Mouse (Mus musculus) heart, embryonic 15.5 days (tissue): ENCODE results near the gene Cfp. TPM values are rescaled to one million over a fixed set of nuclear protein-coding genes. Genes with fewer than 3 reads are reported as not detected.

Experiments used
- ATAC-seq: fragments of 200-750 bp; cut with Nextera tagmentation; replicated peaks from 2 replicates; pipeline ENCODE4 v1.8.0; 2017; ENCODE audit warnings: low read depth, moderate TSS enrichment; ENCODE audit not compliant: insufficient number of reproducible peaks, insufficient read depth, low FRiP score
- H3K27ac ChIP-seq: fragments of 300-500 bp; sonication (generic); 2 replicates; pipeline ENCODE4 v1.5.1; 2015; ENCODE audit warnings: mild to moderate bottlenecking, inconsistent platforms
- H3K27me3 ChIP-seq: fragments of 300-500 bp; sonication (generic); 2 replicates; pipeline ENCODE4 v1.6.1; 2015; ENCODE audit warnings: inconsistent platforms
- H3K36me3 ChIP-seq: fragments of 300-500 bp; sonication (generic); 2 replicates; pipeline ENCODE4 v1.6.1; 2015; ENCODE audit warnings: mild to moderate bottlenecking, inconsistent platforms
- H3K4me1 ChIP-seq: fragments of 300-500 bp; sonication (generic); replicated peaks from 2 replicates; pipeline ENCODE4 v1.6.1; 2015; ENCODE audit warnings: inconsistent platforms
- H3K4me2 ChIP-seq: fragments of 300-500 bp; sonication (generic); 2 replicates; pipeline ENCODE4 v1.6.1; 2015; ENCODE audit warnings: inconsistent platforms, mild to moderate bottlenecking, moderate library complexity
- H3K4me3 ChIP-seq: fragments of 300-500 bp; sonication (generic); 2 replicates; pipeline ENCODE4 v1.5.1; 2015; ENCODE audit warnings: mild to moderate bottlenecking, inconsistent platforms
- H3K9ac ChIP-seq: fragments of 300-500 bp; sonication (generic); 2 replicates; pipeline ENCODE4 v1.6.1; 2015; ENCODE audit warnings: mild to moderate bottlenecking, inconsistent platforms
- H3K9me3 ChIP-seq: fragments of 300-500 bp; sonication (generic); replicated peaks from 2 replicates; pipeline ENCODE4 v1.6.1; 2016; ENCODE audit warnings: inconsistent platforms
- WGBS: fragments of 180-500 bp; shearing (Covaris S2); methylation state at CpG from one replicate; pipeline ENCODE4 v1.1.7; 2015; ENCODE audit warnings: mixed read lengths; 5-methylcytosine and 5-hydroxymethylcytosine counted together
- polyA plus RNA-seq: library from polyadenylated mRNA; unstranded; fragments of >200 nt; fragmentation: Nextera tagmentation; extraction: Ambion mirVana; gene quantifications from 2 replicates; pipeline ENCODE4 v1.2.1, GENCODE M21; 2015

Cfp gene
- polyA plus RNA-seq, 1 experiment from 2014 or later, result 3.1 TPM

- Histone ChIP-seq H3K4me1 (0 out of 2 replicates have a peak, but pooled peaks cover 6% of the 10 kb centered on the region), H3K4me3 (peak overlapping the region; percentile 46), H3K9me3 (no peaks in the 10 kb centered on the region), H3K4me2 (peak overlapping the region; percentile 80), H3K9ac (peak overlapping the region; percentile 25; the same call in 1 of the 2 replicates), H3K27me3 (peaks cover 8% of the 10 kb centered on the region; the same call in 1 of the 2 replicates), H3K36me3 (no peaks in the 10 kb centered on the region), H3K27ac (no peak overlapping the region)
- peak; percentile 14; the same call in 1 of the 2 replicates for ATAC-seq
- WGBS, result 10% methylated on average over 49 of the region's 49 CpGs
Observed at GRCm38 (mm10) chrX:20920249-20920843, 11.0 kb downstream of the Cfp start.

- Histone ChIP-seq H3K4me1 (no peaks in the 10 kb centered on the region), H3K36me3 (no peaks in the 10 kb centered on the region), H3K27ac (no peak overlapping the region), H3K9ac (no peak overlapping the region), H3K4me3 (no peak overlapping the region), H3K4me2 (no peak overlapping the region), H3K27me3 (0 out of 2 replicates have a peak, but pooled peaks cover 3% of the 10 kb centered on the region), H3K9me3 (no peaks in the 10 kb centered on the region)
- no peak for ATAC-seq
Observed at GRCm38 (mm10) chrX:20915075-20915474, 16.3 kb downstream of the Cfp start.

- H3K9me3 ChIP-seq, result no peaks in the 10 kb centered on the region
- no peaks in the 10 kb centered on the region for H3K27me3 ChIP-seq
- H3K4me3 ChIP-seq, result no peak overlapping the region
- 69% methylated on average over 6 of the region's 6 CpGs for WGBS
- no peak overlapping the region for H3K4me2 ChIP-seq
- ATAC-seq, result no peak
- no peaks in the 10 kb centered on the region for H3K36me3 ChIP-seq
- H3K4me1 ChIP-seq, result no peaks in the 10 kb centered on the region
- H3K27ac ChIP-seq, result no peak overlapping the region
- no peak overlapping the region for H3K9ac ChIP-seq
Observed at GRCm38 (mm10) chrX:20913726-20914125, 17.6 kb downstream of the Cfp start.

GRCm38 (mm10) chrX:20910074-20910473 lies 21.3 kb downstream of the Cfp start:
- Histone ChIP-seq H3K4me2 (no peak overlapping the region), H3K27me3 (no peaks in the 10 kb centered on the region), H3K36me3 (no peaks in the 10 kb centered on the region), H3K27ac (no peak overlapping the region), H3K9me3 (no peaks in the 10 kb centered on the region), H3K4me1 (no peaks in the 10 kb centered on the region), H3K4me3 (no peak overlapping the region), H3K9ac (no peak overlapping the region)
- ATAC-seq, result no peak
- WGBS, result 30% methylated on average over 3 of the region's 3 CpGs

Other genes with a start within 250 kb of the Cfp start
- gene Cdk16, start 243.6 kb downstream of the Cfp start, polyA plus RNA-seq, result 107 and 136 TPM in 2 replicates
- gene Usp11, start 227.6 kb downstream of the Cfp start, polyA plus RNA-seq, result 27.4 and 35.5 TPM in 2 replicates
- 90.0 and 103 TPM in 2 replicates for gene Araf, start 133.7 kb downstream of the Cfp start, polyA plus RNA-seq
- gene Timp1, start 61.4 kb downstream of the Cfp start, polyA plus RNA-seq, result 25.2 and 25.6 TPM in 2 replicates
- gene Syn1, start 10.6 kb downstream of the Cfp start, polyA plus RNA-seq, result 0.25 and 0.77 TPM in 2 replicates
- gene Elk1, start 19.1 kb upstream of the Cfp start, polyA plus RNA-seq, result 10.1 and 11.8 TPM in 2 replicates
- gene Uxt, start 30.5 kb upstream of the Cfp start, polyA plus RNA-seq, result 44.8 and 47.7 TPM in 2 replicates
- 4.4 and 4.5 TPM in 2 replicates for gene Zfp182, start 130.8 kb upstream of the Cfp start, polyA plus RNA-seq
- gene Spaca5, start 136.9 kb upstream of the Cfp start, polyA plus RNA-seq, result not detected in 2 replicates
- gene Zfp300, start 158.0 kb upstream of the Cfp start, polyA plus RNA-seq, result 0.58 and 0.77 TPM in 2 replicates
- not detected in 2 replicates for gene Ssxa1, start 184.3 kb upstream of the Cfp start, polyA plus RNA-seq
- not detected in 2 replicates for gene Gm21876, start 244.1 kb upstream of the Cfp start, polyA plus RNA-seq